Mouse (Mus musculus) midbrain, embryonic 14.5 days (tissue): ENCODE results near the gene Ccm2l. TPM values are rescaled to one million over a fixed set of nuclear protein-coding genes. Genes with fewer than 3 reads are reported as not detected.
A peak's percentile ranks its signal among the peaks of the same experiment; 100 is the strongest.

Experiments
- ATAC-seq: fragments of 200-750 bp; cut with Nextera tagmentation; 2 replicates; pipeline ENCODE4 v1.8.0; 2017; ENCODE audit warnings: moderate number of reproducible peaks, moderate library complexity; ENCODE audit not compliant: low FRiP score, low TSS enrichment
- DNase-seq: peaks from one replicate; pipeline ENCODE4 v3.0.0-alpha.2; 2015
- H3K27ac ChIP-seq: fragments of 300-500 bp; sonication (generic); replicated peaks from 2 replicates; pipeline ENCODE4 v1.5.1; 2014; ENCODE audit warnings: mild to moderate bottlenecking, low read depth, low read length, moderate library complexity
- H3K27me3 ChIP-seq: fragments of 300-500 bp; sonication (generic); 2 replicates; pipeline ENCODE4 v1.6.1; 2014; ENCODE audit warnings: low read length, control low read depth, mixed read lengths; ENCODE audit not compliant: control insufficient read depth, insufficient read depth
- H3K36me3 ChIP-seq: fragments of 300-500 bp; sonication (generic); 2 replicates; pipeline ENCODE4 v1.6.1; 2014; ENCODE audit warnings: low read length, control low read depth; ENCODE audit not compliant: control insufficient read depth, insufficient read depth
- H3K4me1 ChIP-seq: fragments of 300-500 bp; sonication (generic); 2 replicates; pipeline ENCODE4 v1.6.1; 2014; ENCODE audit warnings: mild to moderate bottlenecking, antibody characterized with exemption, low read length, control low read depth; ENCODE audit not compliant: control insufficient read depth, insufficient read depth
- H3K4me2 ChIP-seq: fragments of 300-500 bp; sonication (generic); 2 replicates; pipeline ENCODE4 v1.6.1; 2014; ENCODE audit warnings: mild to moderate bottlenecking, low read length, moderate library complexity
- H3K4me3 ChIP-seq: fragments of 300-500 bp; sonication (generic); replicated peaks from 2 replicates; pipeline ENCODE4 v1.5.1; 2014; ENCODE audit warnings: low read depth, low read length
- H3K9ac ChIP-seq: fragments of 300-500 bp; sonication (generic); replicated peaks from 2 replicates; pipeline ENCODE4 v1.6.1; 2014; ENCODE audit warnings: mild to moderate bottlenecking, low read length, moderate library complexity
- H3K9me3 ChIP-seq: fragments of 300-500 bp; sonication (generic); 2 replicates; pipeline ENCODE4 v1.6.1; 2016; ENCODE audit warnings: low read length, control low read depth, mixed read lengths; ENCODE audit not compliant: control insufficient read depth
- WGBS: fragments of 180-500 bp; shearing (Covaris S2); extraction: QIAGEN DNeasy Blood & Tissue Kit; methylation state at CpG from one replicate; pipeline ENCODE4 v1.1.7; 2014; 5-methylcytosine and 5-hydroxymethylcytosine counted together
- polyA plus RNA-seq: library from polyadenylated mRNA; unstranded; fragments of >200 nt; fragmentation: Nextera tagmentation; extraction: Ambion mirVana; gene quantifications from 2 replicates; pipeline ENCODE4 v1.2.1, GENCODE M21; 2014

The Ccm2l gene
- polyA plus RNA-seq, 1 experiment from 2014 or later = 2.0 TPM

DNA sequence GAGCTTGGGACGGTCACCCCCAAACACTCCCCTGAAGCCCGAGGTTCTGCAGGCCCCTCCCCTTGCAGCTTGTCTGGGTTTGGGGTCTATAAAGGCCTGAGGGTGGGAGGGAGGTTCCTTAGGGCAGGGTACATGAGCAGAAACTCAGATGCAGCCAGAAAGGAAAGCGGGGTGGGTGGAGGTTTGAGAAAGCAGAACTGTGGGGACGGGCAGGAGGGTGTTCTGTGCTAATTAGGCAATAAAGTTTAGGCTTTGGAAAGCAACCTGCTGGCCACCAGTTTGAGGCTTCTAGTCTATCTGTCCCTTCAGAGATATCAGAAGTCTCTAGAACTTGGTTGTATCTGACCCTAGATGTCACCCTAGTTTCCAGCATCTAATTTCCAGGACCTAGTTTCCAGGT is 7.4 kb upstream of the Ccm2l start:
- ATAC-seq = no peak
- Histone ChIP-seq H3K9me3 (no peaks in the 10 kb centered on the region), H3K4me1 (no peaks in the 10 kb centered on the region), H3K9ac (no peak overlapping the region), H3K4me3 (no peak overlapping the region), H3K27me3 (no peaks in the 10 kb centered on the region), H3K36me3 (peaks cover 22% of the 10 kb centered on the region), H3K27ac (no peak overlapping the region), H3K4me2 (no peak overlapping the region)
- DNase-seq = no peak
- 74% methylated on average over 4 of the region's 4 CpGs for WGBS

DNA sequence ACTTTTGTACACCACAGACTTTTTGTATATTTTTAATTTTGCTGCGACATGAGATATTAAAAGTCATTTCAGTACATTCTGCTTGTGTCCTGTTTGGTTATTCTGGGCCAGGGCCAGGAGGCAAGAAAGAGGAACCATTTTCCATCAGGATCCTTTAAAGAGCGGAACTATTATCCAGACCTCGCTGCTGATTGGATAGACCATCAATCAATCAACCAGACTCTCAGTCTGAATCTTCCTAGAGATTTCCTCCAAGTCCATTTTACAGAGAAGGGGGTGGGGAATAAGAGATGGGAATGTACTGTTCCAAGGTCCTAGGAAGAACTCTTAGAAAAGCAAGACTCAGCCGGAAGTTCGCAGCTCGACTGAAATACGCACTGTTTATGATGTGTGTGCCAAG is 5.5 kb upstream of the Ccm2l start:
- Histone ChIP-seq H3K4me3 (no peak overlapping the region), H3K9ac (no peak overlapping the region)

DNA sequence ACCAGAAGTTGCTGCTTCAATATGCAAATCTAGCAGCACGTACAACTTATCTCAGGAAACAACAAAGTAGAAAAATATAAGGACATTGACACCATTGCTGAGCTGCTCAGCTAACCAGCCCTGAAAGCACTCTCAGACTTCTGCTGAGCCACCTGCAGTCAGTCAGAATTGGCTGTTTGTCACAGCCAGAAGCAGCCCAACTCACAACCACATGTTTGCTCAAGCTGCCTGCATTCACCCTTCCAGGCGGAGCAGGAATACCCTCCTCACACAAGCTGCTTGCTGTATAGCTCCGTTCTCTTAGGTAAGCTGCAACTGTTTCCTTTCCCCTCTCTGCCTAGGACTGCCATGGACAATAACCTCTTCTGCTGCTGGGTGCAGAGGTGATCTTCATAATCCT is 2.4 kb upstream of the Ccm2l start:
- Histone ChIP-seq H3K36me3 (no peaks in the 10 kb centered on the region), H3K9me3 (no peaks in the 10 kb centered on the region), H3K9ac (0 out of 2 replicates have a peak overlapping the region, but pooled peaks have one; percentile 9), H3K4me1 (no peaks in the 10 kb centered on the region), H3K4me3 (no peak overlapping the region), H3K4me2 (no peak overlapping the region), H3K27ac (peak overlapping the region; percentile 46; the same call in 1 of the 2 replicates), H3K27me3 (no peaks in the 10 kb centered on the region)
- 63% methylated on average over 3 of the region's 3 CpGs for WGBS
- ATAC-seq = no peak
- peak; percentile 22 for DNase-seq

More for the DNA sequence above, 5.5 kb upstream of the Ccm2l start:
- Histone ChIP-seq H3K36me3 (peaks cover 9% of the 10 kb centered on the region), H3K27me3 (no peaks in the 10 kb centered on the region), H3K4me1 (no peaks in the 10 kb centered on the region), H3K27ac (no peak overlapping the region), H3K4me2 (no peak overlapping the region), H3K9me3 (no peaks in the 10 kb centered on the region)
- no peak for ATAC-seq
- no peak for DNase-seq
- 91% methylated on average over 7 of the region's 7 CpGs for WGBS

DNA sequence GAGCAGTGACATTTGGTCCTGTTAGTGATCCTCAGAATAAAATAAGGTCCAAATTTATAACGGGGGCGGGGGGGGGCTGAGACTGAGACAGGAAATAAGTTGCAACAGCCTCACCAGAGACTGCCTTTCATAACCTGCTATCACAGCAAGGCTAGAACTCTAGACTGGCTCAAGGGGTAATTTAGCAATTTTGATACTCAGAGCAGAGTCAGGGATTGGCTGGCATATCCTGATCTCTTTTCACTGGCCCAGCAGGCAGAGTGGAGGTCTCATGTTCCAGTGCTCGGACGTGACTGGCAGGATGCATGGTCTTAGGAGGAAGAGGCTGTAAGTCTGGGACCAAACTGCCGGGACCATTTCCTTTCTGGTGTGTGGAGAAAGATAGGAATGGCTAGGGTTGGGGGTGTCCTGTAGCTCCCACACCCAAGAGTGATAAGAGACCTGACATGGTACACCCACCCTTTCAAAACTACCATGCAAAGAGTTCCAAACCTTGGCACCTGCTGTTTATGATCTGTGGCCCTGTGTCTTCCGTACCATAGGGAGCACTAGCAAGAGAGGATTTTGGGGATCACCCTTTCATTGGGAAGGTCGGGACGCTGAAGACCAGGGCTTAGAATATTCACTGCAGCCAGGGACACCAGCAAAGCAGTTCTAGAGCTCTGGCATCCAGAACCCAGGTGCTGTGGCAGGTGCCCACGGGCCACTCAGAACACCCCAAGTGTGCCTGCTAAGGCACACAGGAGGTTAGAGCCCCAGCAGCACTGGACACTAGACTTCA is 1.4 kb upstream of the Ccm2l start:
- no peak overlapping the region for H3K27ac ChIP-seq
- WGBS = 76% methylated on average over 9 of the region's 9 CpGs

DNA sequence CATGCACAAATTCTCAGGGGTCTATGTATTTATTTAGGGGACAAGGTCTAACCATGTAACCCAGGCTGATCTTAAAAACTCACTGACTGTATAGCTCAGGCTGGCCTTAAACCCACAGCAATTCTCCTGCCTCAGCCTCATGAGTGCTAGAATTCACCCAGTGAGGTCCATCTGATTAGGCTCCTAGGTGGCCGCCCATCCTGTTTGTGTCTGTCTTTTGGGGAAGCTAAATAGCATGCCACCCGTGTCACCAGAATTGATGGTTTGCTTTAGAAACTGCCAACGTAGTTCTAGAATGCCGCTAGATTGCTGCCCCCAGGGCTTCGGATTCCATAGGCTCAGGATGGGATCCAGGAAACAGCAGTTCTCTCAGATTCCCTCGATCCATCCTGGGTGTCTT is 1.2 kb downstream of the Ccm2l start:
- no peak for ATAC-seq
- DNase-seq = no peak
- Histone ChIP-seq H3K4me3 (no peak overlapping the region), H3K9me3 (no peaks in the 10 kb centered on the region), H3K9ac (no peak overlapping the region), H3K4me1 (0 out of 2 replicates have a peak, but pooled peaks cover 8% of the 10 kb centered on the region), H3K36me3 (no peaks in the 10 kb centered on the region), H3K27me3 (peaks cover 21% of the 10 kb centered on the region), H3K4me2 (no peak overlapping the region), H3K27ac (no peak overlapping the region)
- WGBS = 56% methylated on average over 6 of the region's 6 CpGs

More for the DNA sequence above, 1.4 kb upstream of the Ccm2l start:
- no peaks in the 10 kb centered on the region for H3K27me3 ChIP-seq
- no peak overlapping the region for H3K4me2 ChIP-seq
- H3K4me1 ChIP-seq = no peaks in the 10 kb centered on the region
- DNase-seq (no peak), ATAC-seq (no peak)
- H3K4me3 ChIP-seq = no peak overlapping the region
- no peak overlapping the region for H3K9ac ChIP-seq
- H3K9me3 ChIP-seq = no peaks in the 10 kb centered on the region
- H3K36me3 ChIP-seq = no peaks in the 10 kb centered on the region

DNA sequence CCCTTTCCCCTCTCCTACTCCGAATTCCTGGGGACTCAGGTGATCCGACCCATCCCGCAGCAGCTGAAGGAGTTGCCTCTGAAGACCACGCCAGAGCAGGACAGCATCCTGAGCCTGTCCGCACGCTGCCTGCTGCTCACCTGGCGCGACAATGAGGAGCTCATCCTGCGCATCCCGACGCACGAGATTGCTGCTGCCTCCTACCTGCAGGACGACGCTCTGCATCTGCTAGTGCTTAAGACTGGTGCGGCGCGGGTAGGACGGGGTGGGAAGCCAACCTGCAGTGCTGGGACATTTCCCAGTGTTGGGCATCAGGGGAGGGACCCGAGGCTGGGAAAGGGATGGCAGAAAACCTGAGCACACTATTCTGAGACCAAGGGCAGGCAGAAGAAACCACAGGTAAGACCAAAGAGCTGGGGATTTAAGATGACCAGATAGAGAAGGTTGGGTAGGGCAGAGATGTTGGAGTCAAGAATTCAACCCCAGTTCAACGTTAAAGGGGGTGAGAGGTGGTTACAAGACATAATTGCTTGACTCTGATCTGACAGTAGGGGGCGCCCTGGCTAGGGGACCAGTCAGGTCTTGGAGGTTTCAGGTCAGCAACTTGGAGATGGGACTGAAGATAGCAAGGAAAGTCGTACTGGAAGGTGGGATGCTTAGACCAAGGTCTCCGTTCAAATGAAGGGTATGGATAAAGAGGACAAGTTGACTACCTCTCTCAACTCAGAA is 5.2 kb downstream of the Ccm2l start:
- 0 out of 2 replicates have a peak overlapping the region, but pooled peaks have one; percentile 5 for H3K4me3 ChIP-seq
- H3K27me3 ChIP-seq = peaks cover 32% of the 10 kb centered on the region
- ATAC-seq = no peak
- no peaks in the 10 kb centered on the region for H3K9me3 ChIP-seq
- H3K27ac ChIP-seq = no peak overlapping the region
- H3K9ac ChIP-seq = 0 out of 2 replicates have a peak overlapping the region, but pooled peaks have one; percentile 20
- no peaks in the 10 kb centered on the region for H3K36me3 ChIP-seq
- 0 out of 2 replicates have a peak, but pooled peaks cover 8% of the 10 kb centered on the region for H3K4me1 ChIP-seq
- peak; percentile 67 for DNase-seq
- peak overlapping the region; percentile 21; the same call in 1 of the 2 replicates for H3K4me2 ChIP-seq
- 9% methylated on average over 23 of the region's 23 CpGs for WGBS

DNA sequence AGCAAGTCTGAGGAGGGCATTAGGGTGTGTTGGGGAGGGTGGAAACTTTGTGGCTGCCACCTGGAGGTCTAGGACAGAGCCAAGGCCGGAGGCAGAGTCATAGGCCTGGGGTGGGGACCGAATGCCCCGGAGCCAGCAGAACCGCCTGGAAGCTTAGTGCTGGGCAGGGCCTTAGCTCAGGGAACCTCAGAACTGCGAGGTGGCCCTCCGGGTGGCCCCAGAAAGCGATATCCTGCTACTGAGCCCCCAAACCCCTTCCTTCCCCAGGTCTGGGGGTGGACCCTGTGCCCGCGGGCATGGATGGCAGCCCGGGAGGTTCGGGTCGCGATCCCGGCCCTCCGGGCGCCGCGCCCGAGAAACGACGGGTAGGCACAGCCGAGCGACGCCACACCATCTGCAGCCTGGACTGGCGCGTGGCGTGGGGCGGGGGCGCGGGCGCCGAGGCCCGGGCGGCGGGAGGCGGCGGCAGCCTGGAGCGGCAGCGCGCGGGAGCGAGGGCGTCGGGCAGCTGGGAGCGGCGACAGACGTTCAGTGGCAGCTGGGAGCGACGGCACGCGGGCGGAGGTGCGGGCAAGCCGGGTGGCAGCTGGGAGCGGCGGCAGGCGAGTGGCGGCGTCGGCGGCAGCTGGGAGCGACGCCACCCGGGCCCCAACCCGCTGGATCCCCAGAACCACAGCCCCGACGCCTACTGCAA is 5.9 kb downstream of the Ccm2l start:
- no peak overlapping the region; the same call in 1 of the 2 replicates for H3K27ac ChIP-seq
- no peaks in the 10 kb centered on the region for H3K36me3 ChIP-seq
- H3K4me3 ChIP-seq = peak overlapping the region; percentile 28
- ATAC-seq = peak; percentile 34; the same call in 1 of the 2 replicates
- H3K27me3 ChIP-seq = peaks cover 32% of the 10 kb centered on the region
- peak overlapping the region; percentile 45; the same call in 1 of the 2 replicates for H3K9ac ChIP-seq
- 0 out of 2 replicates have a peak, but pooled peaks cover 8% of the 10 kb centered on the region for H3K4me1 ChIP-seq
- H3K9me3 ChIP-seq = no peaks in the 10 kb centered on the region
- 7% methylated on average over 67 of the region's 67 CpGs for WGBS
- peak; percentile 72 for DNase-seq
- peak overlapping the region; percentile 54 for H3K4me2 ChIP-seq

DNA sequence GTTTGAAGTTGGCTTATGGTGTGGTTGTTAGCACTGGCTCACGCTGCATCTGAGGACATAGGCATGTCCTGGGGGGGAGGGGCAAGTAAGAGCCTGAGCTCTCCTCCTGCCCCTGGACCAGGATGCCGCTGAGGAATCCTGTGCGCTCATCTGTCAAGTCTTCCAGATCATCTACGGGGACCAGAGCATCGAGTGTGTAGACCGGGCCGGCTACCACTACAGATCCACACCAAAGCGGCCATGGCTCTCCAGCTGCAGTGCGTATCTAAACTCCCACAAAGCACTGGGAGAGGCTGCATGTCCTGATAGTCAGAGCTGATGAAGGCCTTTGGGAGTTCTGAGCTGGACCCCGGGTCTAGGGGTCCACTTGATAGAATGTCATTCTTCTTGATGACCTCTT is 8.9 kb downstream of the Ccm2l start:
- Histone ChIP-seq H3K4me3 (no peak overlapping the region), H3K27ac (no peak overlapping the region), H3K27me3 (peaks cover 32% of the 10 kb centered on the region), H3K9me3 (no peaks in the 10 kb centered on the region), H3K4me1 (0 out of 2 replicates have a peak, but pooled peaks cover 8% of the 10 kb centered on the region), H3K9ac (no peak overlapping the region), H3K4me2 (no peak overlapping the region), H3K36me3 (no peaks in the 10 kb centered on the region)
- ATAC-seq (no peak), DNase-seq (no peak)
- WGBS = 88% methylated on average over 10 of the region's 10 CpGs
